Mouse (Mus musculus) spleen, adult 2 months (tissue): ENCODE results near the gene 5330417C22Rik. TPM values are rescaled to one million over a fixed set of nuclear protein-coding genes. Genes with fewer than 3 reads are reported as not detected.

Experiments used
- DNase-seq, 2 experiments: peaks; one replicate each; pipeline versions ENCODE4 v3.0.0 to v3.0.0-alpha.2; 2012 to 2021; ENCODE audit warnings: low spot score in 2 of 2, low read depth in 1 of 2
- H3K27ac ChIP-seq: fragments of 200-500 bp; 2 replicates; pipeline ENCODE4 v1.5.1; 2012; ENCODE audit warnings: low read length, inconsistent platforms; ENCODE audit not compliant: insufficient read depth
- H3K27me3 ChIP-seq: fragments of 200-500 bp; 2 replicates; pipeline ENCODE4 v1.6.1; 2012; ENCODE audit warnings: mild to moderate bottlenecking, moderate library complexity, low read length, inconsistent platforms; ENCODE audit not compliant: control insufficient read depth, insufficient read depth
- H3K36me3 ChIP-seq: fragments of 200-500 bp; 2 replicates; pipeline ENCODE4 v1.6.1; 2012; ENCODE audit warnings: mild to moderate bottlenecking, low read length, inconsistent platforms; ENCODE audit not compliant: control insufficient read depth, insufficient read depth
- H3K4me1 ChIP-seq: fragments of 200-500 bp; 2 replicates; pipeline ENCODE4 v1.6.1; 2011; ENCODE audit warnings: inconsistent platforms; ENCODE audit not compliant: control insufficient read depth, insufficient read depth, insufficient read length
- H3K4me3 ChIP-seq: fragments of 200-500 bp; 2 replicates; pipeline ENCODE4 v1.5.1; 2011; ENCODE audit warnings: mild to moderate bottlenecking, inconsistent platforms; ENCODE audit not compliant: insufficient read depth, insufficient read length; ENCODE audit errors: extremely low read depth
- CTCF ChIP-seq: fragments of 200-500 bp; IDR thresholded peaks from 2 replicates; pipeline ENCODE4 v1.5.1; 2011; ENCODE audit warnings: mild to moderate bottlenecking, inconsistent platforms; ENCODE audit not compliant: insufficient read depth, insufficient read length, insufficient replicate concordance; ENCODE audit errors: extremely low read depth
- POLR2A ChIP-seq: fragments of 200-500 bp; IDR thresholded peaks from 2 replicates; pipeline ENCODE4 v1.6.1; 2011; ENCODE audit warnings: low read depth, low read length, inconsistent platforms
- WGBS: fragments of 180-500 bp; shearing (Covaris S2); methylation state at CpG from one replicate; pipeline ENCODE4 v1.1.7; 2018; 5-methylcytosine and 5-hydroxymethylcytosine counted together
- polyA plus RNA-seq: library from polyadenylated mRNA; depleted of rRNA; stranded (reverse); fragments of >200 nt; gene quantifications from 2 replicates; pipeline ENCODE4 v1.2.3, GENCODE M21; 2012

5330417C22Rik gene
- polyA plus RNA-seq, 1 experiment = 2.5 TPM

- no peak for TF ChIP-seq CTCF
- TF ChIP-seq POLR2A = no peak
- H3K27me3 ChIP-seq = no peaks in the 10 kb centered on the region
- peak in 1 of 2 experiments; percentile 8 for DNase-seq
- 1% methylated on average over 40 of the region's 42 CpGs for WGBS
- H3K4me3 ChIP-seq = peak overlapping the region; percentile 61
- H3K4me1 ChIP-seq = no peaks in the 10 kb centered on the region
- H3K27ac ChIP-seq = peak overlapping the region; percentile 54
- peaks cover 12% of the 10 kb centered on the region for H3K36me3 ChIP-seq
Measured at GRCm38 (mm10) chr3:108554111-108554561, 17.8 kb upstream of the 5330417C22Rik start.

- no peak for DNase-seq
Measured at GRCm38 (mm10) chr3:108542299-108542698, 6.0 kb upstream of the 5330417C22Rik start.

DNA sequence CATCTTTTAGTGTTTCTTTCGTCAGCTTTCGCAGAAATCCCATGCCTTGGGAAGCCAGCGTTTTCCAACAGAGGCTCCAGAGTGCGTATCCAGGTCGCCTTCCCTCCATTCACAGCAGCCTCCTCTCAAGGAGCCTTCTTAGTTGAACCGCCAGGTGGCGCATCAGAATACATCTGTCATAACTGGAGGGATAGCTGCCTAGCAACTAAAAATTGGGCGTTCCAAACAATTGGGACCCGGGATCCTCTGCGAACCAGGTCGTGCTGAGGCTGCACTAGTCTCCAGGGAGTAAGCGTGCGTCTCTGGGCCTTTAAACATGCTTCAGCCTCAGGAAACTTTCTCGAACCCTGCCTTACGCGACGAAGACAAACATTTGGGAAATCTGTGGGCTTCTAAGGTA lies 967 bp upstream of the 5330417C22Rik start:
- Histone ChIP-seq H3K36me3 (no peaks in the 10 kb centered on the region), H3K27ac (no peak overlapping the region), H3K27me3 (peaks cover 5% of the 10 kb centered on the region; the same call in 1 of the 2 replicates), H3K4me1 (peaks cover 4% of the 10 kb centered on the region), H3K4me3 (no peak overlapping the region)
- no peak for TF ChIP-seq POLR2A
- peak; percentile 68; the same call in 1 of the 2 replicates for TF ChIP-seq CTCF
- WGBS = 2% methylated on average over 17 of the region's 17 CpGs
- DNase-seq = peak; percentile 65 to 74

More at GRCm38 (mm10) chr3:108542299-108542698, 6.0 kb upstream of the 5330417C22Rik start:
- Histone ChIP-seq H3K27ac (no peak overlapping the region), H3K4me1 (no peaks in the 10 kb centered on the region), H3K4me3 (no peak overlapping the region), H3K36me3 (no peaks in the 10 kb centered on the region), H3K27me3 (no peaks in the 10 kb centered on the region; the same call in 1 of the 2 replicates)
- TF ChIP-seq CTCF (no peak), POLR2A (no peak)
- WGBS = 81% methylated on average over 11 of the region's 11 CpGs

DNA sequence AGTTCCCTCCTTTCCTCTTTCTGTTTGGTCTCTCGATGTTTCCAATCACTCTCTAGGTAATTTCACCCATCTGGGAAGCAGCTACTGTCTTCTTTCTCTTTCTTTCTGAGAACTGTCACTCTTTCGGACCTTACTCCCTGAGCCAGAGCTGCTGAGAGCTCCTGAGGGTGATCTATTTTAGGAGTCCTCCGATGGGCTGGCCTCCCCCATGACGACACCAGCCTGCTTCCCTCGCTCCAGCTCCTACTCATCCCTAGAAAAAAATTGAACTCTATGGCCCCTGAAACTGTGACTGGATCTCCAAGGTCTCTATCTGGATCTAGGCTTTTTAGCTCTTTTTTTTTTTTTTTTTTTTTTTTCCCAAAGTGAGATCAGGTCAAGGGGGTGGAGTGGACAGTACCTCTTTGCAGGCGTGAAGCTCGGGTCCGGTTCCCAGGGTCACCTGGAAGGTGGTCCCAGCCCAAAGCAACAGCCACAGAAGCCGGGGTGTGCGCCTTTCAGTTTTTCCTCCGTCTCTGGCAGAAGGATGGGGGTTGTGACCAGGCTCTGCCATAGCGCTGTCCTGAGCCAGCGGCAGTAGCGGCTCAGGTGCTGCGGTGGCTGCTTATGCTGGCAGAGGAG lies 330 bp downstream of the 5330417C22Rik start:
- Histone ChIP-seq H3K27me3 (peaks cover 5% of the 10 kb centered on the region; the same call in 1 of the 2 replicates), H3K36me3 (no peaks in the 10 kb centered on the region), H3K4me3 (0 out of 2 replicates have a peak overlapping the region, but pooled peaks have one; percentile 14), H3K27ac (no peak overlapping the region), H3K4me1 (peaks cover 4% of the 10 kb centered on the region)
- 16% methylated on average over 15 of the region's 15 CpGs for WGBS
- no peak for TF ChIP-seq POLR2A
- no peak for TF ChIP-seq CTCF
- DNase-seq = no peak

DNA sequence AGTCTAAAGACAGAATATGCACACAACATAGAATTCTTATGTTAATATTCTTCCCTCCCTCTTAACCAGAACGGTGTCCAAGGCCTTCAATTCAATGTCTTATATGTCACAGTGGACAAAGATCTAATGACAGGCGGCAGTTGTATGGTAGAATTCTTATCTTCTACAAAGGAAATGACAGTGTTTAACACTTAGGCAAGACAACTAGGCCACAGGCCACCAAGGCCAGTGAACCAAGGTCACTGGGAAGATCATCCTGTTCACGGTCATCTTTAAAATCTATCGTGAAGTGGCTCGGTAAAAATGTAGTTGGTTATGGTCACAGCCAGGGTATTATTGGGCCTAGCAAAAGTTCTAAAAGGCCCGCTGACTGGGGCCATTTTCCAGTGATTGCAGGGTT lies 2.4 kb downstream of the 5330417C22Rik start, which contains the start of gene 1700013F07Rik:
TSS of gene 1700013F07Rik (plus strand) at position 200 of the 400 bp plus-strand sequence.
- 87% methylated on average over 6 of the region's 6 CpGs for WGBS
- Histone ChIP-seq H3K27me3 (peaks cover 5% of the 10 kb centered on the region; the same call in 1 of the 2 replicates), H3K27ac (peak within 1 kb of the TSS; percentile 21; the same call in 1 of the 2 replicates), H3K4me1 (peaks cover 4% of the 10 kb centered on the region), H3K4me3 (no peak within 1 kb of the TSS), H3K36me3 (no peaks in the 10 kb centered on the region)
- DNase-seq = no peak
- TF ChIP-seq POLR2A (no peak), CTCF (no peak)

GRCm38 (mm10) chr3:108533114-108533885 lies 3.0 kb downstream of the 5330417C22Rik start:
- peaks cover 5% of the 10 kb centered on the region; the same call in 1 of the 2 replicates for H3K27me3 ChIP-seq
- peaks cover 4% of the 10 kb centered on the region for H3K4me1 ChIP-seq
- DNase-seq = no peak
- no peak overlapping the region for H3K4me3 ChIP-seq
- peak overlapping the region; percentile 21; the same call in 1 of the 2 replicates for H3K27ac ChIP-seq
- no peak for TF ChIP-seq POLR2A
- TF ChIP-seq CTCF = no peak
- H3K36me3 ChIP-seq = no peaks in the 10 kb centered on the region
- 78% methylated on average over 9 of the region's 9 CpGs for WGBS
